Mouse (Mus musculus): ENCODE measurements around the gene Gm10100.

- TF ChIP-seq CTCF (IDR thresholded peaks at IDR 0.05; ENCODE audit: low read depth, low read length) (no peak), POLR2A (IDR thresholded peaks at IDR 0.05; ENCODE audit: extremely low read depth, insufficient read depth, low read length) (no peak)
These were observed 48.7 kb upstream of the Gm10100 start for GRCm38 (mm10) chr10:77677562-77677961.
